Mouse (Mus musculus) bone marrow macrophage, adult 2 months (primary cell): ENCODE measurements around the gene Alg9.

Source experiments
- CTCF ChIP-seq: IDR thresholded peaks from 2 replicates; pipeline ENCODE4 v1.5.1; 2012; ENCODE audit warnings: low read depth, mild to moderate bottlenecking, low read length, moderate library complexity
- POLR2A ChIP-seq: IDR thresholded peaks from 2 replicates; pipeline ENCODE4 v1.6.1; 2012; ENCODE audit warnings: mild to moderate bottlenecking, low read depth, low read length, borderline replicate concordance

- TF ChIP-seq CTCF (no peak), POLR2A (no peak)
Measured at GRCm38 (mm10) chr9:50831514-50831913, 56.7 kb downstream of the Alg9 start.
